Mouse (Mus musculus): ENCODE measurements at regions not wholly inside any gene's neighbourhood (a gene's known extent, or its start where the extent isn't known, plus 50 kb on each side); places are given as distances from the start of the nearest gene placed in this dataset.

GRCm38 (mm10) chr2:116942321-116942791 lies 63.9 kb downstream of the Tmco5 start:
- no peak for DNase-seq (ENCODE audit: low read depth, low spot score)

- DNase-seq (ENCODE audit: low read depth, low spot score) = no peak
Observed at GRCm38 (mm10) chr2:116948538-116948937, 70.0 kb downstream of the Tmco5 start.

- no peak for DNase-seq (ENCODE audit: low read depth, low spot score)
Observed at GRCm38 (mm10) chr2:116949741-116950140, 71.2 kb downstream of the Tmco5 start.

DNA sequence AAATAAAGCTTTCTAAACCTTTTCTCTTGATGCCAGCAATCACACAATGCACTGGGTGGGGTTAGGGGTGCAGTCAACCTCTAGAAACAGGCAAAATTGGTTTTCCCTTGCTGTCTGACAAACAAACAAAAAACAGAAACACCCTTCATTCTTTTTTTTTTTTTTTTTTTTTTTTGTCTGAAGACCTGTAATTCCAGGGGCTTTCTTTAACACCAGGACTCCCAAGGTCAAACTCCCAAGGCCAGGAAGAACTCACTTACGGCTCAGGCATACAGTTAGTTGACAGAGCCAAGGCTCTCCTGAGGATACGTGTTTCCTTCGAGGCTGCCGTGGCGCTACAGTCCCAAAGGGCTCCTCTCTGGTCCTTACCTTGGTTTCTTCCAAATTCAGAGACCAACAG lies 71.7 kb downstream of the Tmco5 start:
- no peak for DNase-seq (ENCODE audit: low read depth, low spot score)

DNA sequence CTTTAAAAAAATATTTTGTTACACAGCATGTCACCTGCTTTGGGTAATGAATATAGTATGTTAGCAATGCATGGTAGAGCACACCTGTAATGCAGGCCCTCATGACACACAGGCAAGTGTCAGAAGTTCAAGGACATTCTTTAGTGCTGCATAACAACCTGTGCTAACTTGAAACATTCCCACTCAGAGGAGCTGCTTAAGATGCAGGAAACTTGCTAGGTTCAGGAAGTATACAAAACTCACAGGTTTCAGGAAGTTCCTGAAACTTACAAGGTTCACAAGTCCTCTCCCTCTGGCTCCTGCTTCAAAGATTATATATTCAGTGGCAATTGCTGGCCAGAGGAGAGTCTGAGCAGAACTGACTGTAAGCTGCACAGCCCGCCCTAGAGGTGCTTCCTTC lies 73.0 kb downstream of the Tmco5 start:
- no peak for DNase-seq (ENCODE audit: low read depth, low spot score)

- DNase-seq (ENCODE audit: low read depth, low spot score) = no peak
Observed at GRCm38 (mm10) chr2:116954280-116954679, 75.8 kb downstream of the Tmco5 start.

DNA sequence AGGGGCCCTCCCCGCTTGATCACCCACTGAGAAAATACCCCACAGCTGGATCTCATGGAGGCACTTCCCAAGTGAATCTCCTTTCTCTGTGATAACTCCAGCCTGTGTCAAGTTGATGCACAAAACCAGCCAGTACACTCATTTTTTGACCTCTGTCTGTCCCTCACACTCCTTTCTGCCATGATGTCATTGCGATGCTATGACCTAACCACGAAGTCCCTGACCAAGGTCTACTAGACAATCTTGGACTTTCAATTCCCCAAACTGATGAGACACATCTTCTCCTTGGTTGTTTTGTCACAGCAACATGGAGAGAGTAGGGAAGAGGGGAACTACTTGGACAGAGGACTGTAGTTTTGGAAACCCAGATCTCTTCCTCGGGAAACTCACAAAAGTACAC lies 76.4 kb downstream of the Tmco5 start:
- DNase-seq (ENCODE audit: low read depth, low spot score) = no peak

DNA sequence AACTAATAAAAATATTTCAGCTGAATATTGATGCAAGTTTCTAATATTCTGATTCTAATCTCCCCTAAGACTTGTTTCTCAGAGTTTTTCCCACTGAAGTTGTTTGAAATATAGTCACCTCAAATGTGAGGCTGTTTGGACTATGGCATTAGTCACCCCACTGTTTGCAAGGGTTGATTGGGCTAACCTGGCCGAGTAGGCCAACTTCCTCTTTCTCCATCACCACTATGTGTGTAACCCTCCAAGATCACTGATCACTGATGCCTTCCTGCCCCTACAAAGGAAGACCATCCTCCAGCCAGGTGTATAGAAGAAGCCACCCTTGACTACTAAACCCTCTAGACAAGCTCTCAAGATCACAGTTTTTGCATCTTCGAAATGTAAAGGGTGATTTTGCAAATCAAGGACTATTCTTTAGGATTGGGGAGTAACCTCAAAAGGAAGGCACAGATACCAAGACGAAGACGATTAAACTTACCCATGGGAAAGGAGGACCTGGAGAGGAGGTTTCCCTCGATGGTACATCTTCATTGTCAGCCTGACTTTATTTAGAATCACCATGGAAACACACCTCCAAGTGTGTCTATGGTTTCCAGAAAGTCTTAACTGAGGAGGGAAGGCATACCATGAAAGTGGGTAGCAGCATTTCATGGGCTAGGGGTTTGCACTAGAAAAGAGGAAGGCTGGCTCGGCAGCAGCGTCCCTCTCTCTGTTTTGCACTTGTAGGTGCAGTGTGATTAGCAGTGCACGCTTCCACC lies 84.8 kb downstream of the Tmco5 start:
- peak; percentile 43 for DNase-seq (ENCODE audit: low read depth, low spot score)

- DNase-seq (ENCODE audit: low read depth, low spot score) = no peak
Observed at GRCm38 (mm10) chr2:116966266-116966665, 87.8 kb downstream of the Tmco5 start.

- DNase-seq (ENCODE audit: low read depth, low spot score) = peak; percentile 80
Observed at GRCm38 (mm10) chr2:116971666-116972613, 93.4 kb downstream of the Tmco5 start.

DNA sequence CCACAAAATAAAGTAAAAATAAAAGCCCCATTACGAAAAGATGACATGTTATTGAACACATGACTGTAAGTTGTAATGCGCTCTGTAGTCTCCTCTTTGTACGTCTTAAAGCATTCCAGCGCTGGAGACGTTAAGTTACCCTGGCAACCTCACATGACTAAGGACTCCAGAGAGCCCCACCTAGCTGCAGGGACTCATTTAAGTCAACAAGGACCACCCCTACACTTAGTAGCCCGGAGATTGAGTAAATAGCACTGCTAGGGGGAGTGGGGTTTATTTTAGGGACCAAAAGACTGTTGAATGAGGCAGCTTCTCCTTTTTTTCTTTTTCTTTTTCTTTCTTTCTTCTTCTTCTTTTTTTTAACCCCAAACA lies 94.1 kb downstream of the Tmco5 start:
- DNase-seq (ENCODE audit: low read depth, low spot score) = peak; percentile 53

DNA sequence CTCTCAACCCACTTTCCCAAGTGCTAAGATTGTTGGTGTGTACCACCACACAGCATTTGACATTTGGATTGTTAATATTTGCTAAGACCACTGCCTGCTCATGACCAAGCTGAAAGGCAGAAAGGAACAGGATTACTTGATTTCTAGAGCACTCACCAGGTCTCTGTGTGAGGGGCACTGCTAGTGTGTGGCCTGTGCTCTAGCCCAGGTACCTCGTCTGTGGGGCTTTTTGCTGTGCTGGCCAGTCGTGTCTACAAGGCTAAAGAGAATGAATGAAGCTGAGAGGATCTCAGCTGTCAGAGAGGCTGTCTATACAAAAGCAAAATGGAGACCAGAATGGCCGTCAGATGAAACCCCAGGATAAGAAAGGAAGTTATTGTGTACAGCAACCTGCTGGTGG lies 95.0 kb downstream of the Tmco5 start:
- no peak for DNase-seq (ENCODE audit: low read depth, low spot score)

DNA sequence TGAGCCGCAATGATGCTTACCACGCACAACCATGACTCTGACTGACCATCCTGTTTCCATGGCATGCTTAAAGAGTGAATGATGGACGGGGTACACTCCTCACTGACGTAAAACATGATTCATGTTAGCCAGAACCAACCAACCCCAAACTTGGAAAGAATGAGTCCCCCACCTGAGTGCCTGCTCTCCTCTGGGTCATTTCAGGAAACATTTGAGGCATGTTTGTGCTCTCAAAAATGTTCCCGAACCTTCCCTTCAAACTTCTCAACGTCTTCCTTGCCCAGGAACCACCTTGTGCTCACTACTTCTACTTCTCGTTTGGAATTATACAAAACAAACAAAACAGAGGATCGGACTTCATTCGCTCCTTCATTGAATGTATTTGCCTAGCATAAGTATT lies 95.7 kb downstream of the Tmco5 start:
- DNase-seq (ENCODE audit: low read depth, low spot score) = no peak

DNA sequence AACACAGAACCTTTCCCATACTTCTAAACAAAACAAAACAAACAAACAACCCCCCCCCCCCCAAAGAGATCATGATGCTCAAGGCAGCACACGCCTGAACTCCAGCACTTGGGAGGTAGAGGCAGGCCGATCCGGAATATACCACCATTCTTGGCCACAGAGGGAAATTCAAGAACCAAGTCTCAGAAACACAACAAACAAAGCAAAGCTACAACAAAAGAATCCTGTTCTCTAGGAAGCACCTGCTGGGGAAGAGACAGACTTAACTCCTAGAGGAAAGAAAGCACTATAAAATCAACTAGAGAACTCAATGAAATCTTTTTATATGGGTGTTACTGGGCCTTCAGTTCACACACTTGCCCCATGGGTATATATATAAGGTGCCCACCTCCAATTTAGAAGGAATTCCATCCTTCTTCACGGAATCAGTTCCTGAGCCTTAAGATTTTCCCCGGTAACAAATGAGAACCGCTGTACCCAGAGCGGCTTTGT lies 96.1 kb downstream of the Tmco5 start:
- DNase-seq (ENCODE audit: low read depth, low spot score) = no peak

- peak; percentile 38 for DNase-seq (ENCODE audit: low read depth, low spot score)
Observed at GRCm38 (mm10) chr2:116975091-116975600, 96.7 kb downstream of the Tmco5 start.

GRCm38 (mm10) chr2:116975601-116976431 lies 97.3 kb downstream of the Tmco5 start:
- DNase-seq (ENCODE audit: low read depth, low spot score) = peak; percentile 57

- DNase-seq (ENCODE audit: low read depth, low spot score) = no peak
Observed at GRCm38 (mm10) chr2:116976432-116976750, 97.9 kb downstream of the Tmco5 start.

DNA sequence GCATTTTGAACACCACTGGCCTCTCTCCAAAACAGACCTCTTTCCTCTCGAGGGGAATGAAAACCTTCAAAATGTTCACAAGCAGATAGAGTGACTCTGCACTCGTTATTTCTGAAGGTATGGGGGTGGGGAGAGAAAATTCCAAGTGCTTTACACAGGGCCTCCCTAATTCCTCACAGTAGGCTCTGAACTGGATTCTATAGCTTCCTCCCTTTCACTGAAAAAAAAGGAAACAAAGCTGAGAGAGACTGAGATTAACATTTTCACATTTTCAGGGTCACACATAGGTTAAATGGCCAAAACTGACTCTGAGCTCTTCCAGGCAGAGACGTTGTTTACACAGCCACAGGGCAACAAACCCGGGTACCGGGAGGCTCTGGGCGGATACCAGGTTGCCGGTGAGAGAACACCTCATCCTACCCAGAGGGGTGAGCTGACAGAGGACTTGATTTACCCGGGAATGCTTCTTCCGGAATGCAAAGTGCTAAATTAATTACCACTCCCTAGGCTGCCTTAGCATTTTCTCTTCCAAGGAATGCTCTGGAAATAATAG lies 98.5 kb downstream of the Tmco5 start:
- DNase-seq (ENCODE audit: low read depth, low spot score) = no peak

GRCm38 (mm10) chr2:116977771-116978600 lies 99.5 kb downstream of the Tmco5 start:
- DNase-seq (ENCODE audit: low read depth, low spot score) = no peak

DNA sequence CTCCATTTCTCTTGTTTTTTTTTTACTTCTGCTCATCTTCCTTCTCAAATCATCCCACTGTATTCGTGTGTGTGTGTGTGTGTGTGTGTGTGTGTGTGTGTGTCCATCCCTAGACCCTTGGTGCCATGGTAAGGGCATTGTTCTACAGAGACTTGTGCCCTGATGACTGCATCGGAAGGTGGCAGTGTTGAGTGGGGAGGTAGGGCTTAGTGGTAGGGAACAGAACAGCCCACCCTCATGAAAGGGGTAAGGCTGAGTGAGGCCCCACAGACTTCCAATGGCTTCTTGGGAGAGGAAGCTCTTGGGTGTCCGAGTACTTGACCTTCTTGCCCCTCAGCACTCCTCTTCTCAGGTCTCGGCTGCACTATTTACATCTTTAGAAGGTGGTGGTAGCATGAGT lies 100.3 kb downstream of the Tmco5 start:
- DNase-seq (ENCODE audit: low read depth, low spot score) = no peak

Measured in A20 (cell line).